11 mouse cellular contexts compared by ENCODE assay signal in the genomic region with DNA sequence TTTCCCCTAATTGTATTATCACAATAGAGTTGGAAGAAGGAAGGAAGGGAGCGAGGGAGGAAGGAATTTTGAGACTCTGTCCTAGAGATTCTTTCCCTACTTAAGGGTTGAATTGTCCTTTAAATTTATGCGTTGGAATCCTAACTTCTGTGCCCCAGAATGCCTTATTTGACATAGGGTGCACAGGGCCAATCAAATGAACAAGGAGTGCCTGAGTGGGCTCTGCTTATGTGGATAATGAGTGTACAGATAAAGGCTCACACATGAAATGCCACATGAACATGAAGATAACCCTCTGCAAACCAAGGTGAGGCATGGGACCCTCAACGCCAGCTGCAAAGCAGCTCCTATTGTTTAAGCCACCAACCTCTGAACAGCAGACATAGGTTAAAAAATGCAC. TPM values are rescaled to one million over a fixed set of nuclear protein-coding genes. Genes with fewer than 3 reads are reported as not detected.
DNase-seq lines count a peak whose midpoint lies in the region; ATAC-seq lines count a peak whose summit lies in the region.
"Had no signal": no experiment of that assay in that cellular context is flagged by ENCODE, and none has a peak within 500 bp of the region (broad histone marks: within the 10 kb centered on the region; RNA-seq: fewer than 3 reads in every experiment).

No protein-coding gene starts in this region.

- H3K36me3 ChIP-seq in heart, embryonic 14.5 days (ENCODE audit: control insufficient read depth, insufficient read depth, low read length): no peaks in the 10 kb centered on the region
- H3K36me3 ChIP-seq in lung, embryonic 16.5 days (ENCODE audit: control insufficient read depth, insufficient read depth, low read length): no peaks in the 10 kb centered on the region
- H3K36me3 ChIP-seq in liver, embryonic 13.5 days: no peaks in the 10 kb centered on the region
- no peaks in the 10 kb centered on the region for H3K36me3 ChIP-seq in neural tube, embryonic 15.5 days
- H3K36me3 ChIP-seq: embryonic facial prominence, embryonic 15.5 days had no signal

- no peak for ATAC-seq in heart, embryonic 14.5 days (ENCODE audit: insufficient number of reproducible peaks, insufficient read depth, low FRiP score, low read depth)
- no peak for ATAC-seq in lung, embryonic 16.5 days (ENCODE audit: low read depth)
- ATAC-seq in liver, embryonic 13.5 days (ENCODE audit: low read depth): peak; percentile 72
- 0 out of 2 replicates have a peak, but pooled peaks have one; percentile 36 for ATAC-seq in neural tube, embryonic 15.5 days (ENCODE audit: low FRiP score)
- ATAC-seq: CD4-positive, CD25-positive, alpha-beta regulatory T cell, adult 4 months had no signal

- H3K4me2 ChIP-seq in heart, embryonic 14.5 days (ENCODE audit: low read length): peak overlapping the region; percentile 49
- H3K4me2 ChIP-seq in lung, embryonic 16.5 days (ENCODE audit: low read depth, low read length): peak overlapping the region; percentile 32
- H3K4me2 ChIP-seq in liver, embryonic 13.5 days: peak overlapping the region; percentile 57
- peak overlapping the region; percentile 41 for H3K4me2 ChIP-seq in neural tube, embryonic 15.5 days
- H3K4me2 ChIP-seq: embryonic facial prominence, embryonic 15.5 days had no signal

- WGBS in heart, embryonic 14.5 days: 31% methylated on average over 3 of the region's 3 CpGs
- WGBS in lung, embryonic 16.5 days: 44% methylated on average over 3 of the region's 3 CpGs
- WGBS in liver, embryonic 13.5 days (ENCODE audit: insufficient replicate concordance): 16% methylated on average over 3 of the region's 3 CpGs
- 28% methylated on average over 3 of the region's 3 CpGs for WGBS in neural tube, embryonic 15.5 days

- H3K27me3 ChIP-seq in heart, embryonic 14.5 days (ENCODE audit: control insufficient read depth, insufficient read depth, low read length): no peaks in the 10 kb centered on the region
- no peaks in the 10 kb centered on the region for H3K27me3 ChIP-seq in lung, embryonic 16.5 days (ENCODE audit: control insufficient read depth, insufficient read depth, low read depth, low read length)
- H3K27me3 ChIP-seq in liver, embryonic 13.5 days: no peaks in the 10 kb centered on the region
- no peaks in the 10 kb centered on the region for H3K27me3 ChIP-seq in neural tube, embryonic 15.5 days (replicated peaks)
- H3K27me3 ChIP-seq: embryonic facial prominence, embryonic 15.5 days had no signal

- H3K9me3 ChIP-seq in heart, embryonic 14.5 days (ENCODE audit: control insufficient read depth, low read length): peaks cover 7% of the 10 kb centered on the region
- peaks cover 6% of the 10 kb centered on the region; the same call in 1 of the 2 replicates for H3K9me3 ChIP-seq in lung, embryonic 16.5 days (ENCODE audit: control insufficient read depth, low read length)
- H3K9me3 ChIP-seq in liver, embryonic 13.5 days (replicated peaks): 0 out of 2 replicates have a peak, but pooled peaks cover 9% of the 10 kb centered on the region
- H3K9me3 ChIP-seq in neural tube, embryonic 15.5 days (replicated peaks): no peaks in the 10 kb centered on the region
- H3K9me3 ChIP-seq: embryonic facial prominence, embryonic 15.5 days had no signal

- intact Hi-C loops in heart, postnatal 25 days (cut with DNase I): loop anchor here (5.0 to 10.0 kb wide), 2 partner anchors 74 to 187 kb away; no protein-coding TSS in a partner anchor

- H3K4me1 ChIP-seq in heart, embryonic 14.5 days (ENCODE audit: control insufficient read depth in 2 of 2, insufficient read depth in 2 of 2, low read length in 2 of 2): peaks cover 2 to 14% of the 10 kb centered on the region in 2 experiments
- H3K4me1 ChIP-seq in lung, embryonic 16.5 days (replicated peaks; ENCODE audit: control insufficient read depth, insufficient read depth, low read length): peaks cover 3% of the 10 kb centered on the region; the same call in 1 of the 2 replicates
- peaks cover 60% of the 10 kb centered on the region for H3K4me1 ChIP-seq in liver, embryonic 13.5 days (replicated peaks)
- H3K4me1 ChIP-seq in neural tube, embryonic 15.5 days: peaks cover 18% of the 10 kb centered on the region

- no peak overlapping the region; a peak in 1 of 4 replicates for H3K4me3 ChIP-seq in heart, embryonic 14.5 days (ENCODE audit: control insufficient read depth in 1 of 2, insufficient read depth in 1 of 2, low read depth in 1 of 2, low read length in 2 of 2)
- no peak overlapping the region for H3K4me3 ChIP-seq in lung, embryonic 16.5 days (ENCODE audit: low read length)
- 0 out of 2 replicates have a peak overlapping the region, but pooled peaks have one; percentile 13 for H3K4me3 ChIP-seq in liver, embryonic 13.5 days (replicated peaks)
- H3K4me3 ChIP-seq in neural tube, embryonic 15.5 days (replicated peaks): no peak overlapping the region
- H3K4me3 ChIP-seq: embryonic facial prominence, embryonic 15.5 days had no signal

- H3K27ac ChIP-seq in heart, embryonic 14.5 days (replicated peaks in 1 of 2; ENCODE audit: control insufficient read depth in 1 of 2, insufficient read depth in 1 of 2, low read depth in 2 of 2, low read length in 2 of 2): no peak overlapping the region
- no peak overlapping the region for H3K27ac ChIP-seq in lung, embryonic 16.5 days (ENCODE audit: low read length)
- peak overlapping the region; percentile 43 for H3K27ac ChIP-seq in liver, embryonic 13.5 days
- peak overlapping the region; percentile 74 for H3K27ac ChIP-seq in neural tube, embryonic 15.5 days (replicated peaks)
- H3K27ac ChIP-seq: embryonic facial prominence, embryonic 15.5 days had no signal

- no peak for DNase-seq in heart, postnatal 25 days (ENCODE audit: low spot score)
- no peak for DNase-seq in lung, postnatal 36 days
- DNase-seq in liver, embryonic 13.5 days: no peak
- DNase-seq in right cerebral cortex, postnatal 10 days (ENCODE audit: low spot score in 2 of 2): no peak
- DNase-seq in ovary, adult 18-20 months (ENCODE audit: low spot score): no peak
- DNase-seq: thymus, adult 18-20 months had no signal

- no peak overlapping the region for H3K9ac ChIP-seq in heart, embryonic 14.5 days (ENCODE audit: low read length)
- H3K9ac ChIP-seq in lung, embryonic 16.5 days (ENCODE audit: low read length): no peak overlapping the region
- peak overlapping the region; percentile 55 for H3K9ac ChIP-seq in liver, embryonic 13.5 days
- peak overlapping the region; percentile 26; the same call in 1 of the 2 replicates for H3K9ac ChIP-seq in neural tube, embryonic 15.5 days (replicated peaks)
- H3K9ac ChIP-seq: embryonic facial prominence, embryonic 15.5 days had no signal

RNA-seq across cellular contexts. Expression of gene Kbtbd12, which starts 2.6 kb away (rescaled TPM):
- 22.8 and 26.7 TPM in 2 replicates for polyA plus RNA-seq in heart, embryonic 14.5 days (2014; fragmentation: Nextera tagmentation; extraction: Ambion mirVana)
- total RNA-seq in heart, postnatal 25 days (2021): 10 to 100 TPM; 31.2 to 36.8 TPM
- polyA plus RNA-seq in lung, embryonic 16.5 days (2015; fragmentation: Nextera tagmentation; extraction: Ambion mirVana): 1.0 TPM in 2 replicates
- polyA plus RNA-seq in liver, embryonic 13.5 days (2015; fragmentation: Nextera tagmentation; extraction: Ambion mirVana): 1.1 and 1.6 TPM in 2 replicates
- polyA plus RNA-seq in neural tube, embryonic 15.5 days (2015; fragmentation: Nextera tagmentation; extraction: Ambion mirVana): 0.36 and 1.4 TPM in 2 replicates
- polyA plus RNA-seq: CD4-positive, CD25-positive, alpha-beta regulatory T cell, adult 4 months had no signal

Comparison
In these comparisons a context has a peak if more than half of its experiments do, and no peak if none do; other contexts are left out.
1. ATAC-seq: peak in liver, embryonic 13.5 days (single experiment) and neural tube, embryonic 15.5 days (single experiment); none in heart, embryonic 14.5 days (single experiment) and lung, embryonic 16.5 days (single experiment).
2. H3K27ac ChIP-seq: peak in liver, embryonic 13.5 days (single experiment) and neural tube, embryonic 15.5 days (single experiment); none in heart, embryonic 14.5 days (0 of 2) and lung, embryonic 16.5 days (single experiment).
3. H3K9ac ChIP-seq: peak in liver, embryonic 13.5 days (single experiment) and neural tube, embryonic 15.5 days (single experiment); none in heart, embryonic 14.5 days (single experiment) and lung, embryonic 16.5 days (single experiment).
4. Peak in every context shown above with its lines, with median percentiles within 50 percentile points of each other: H3K4me2 ChIP-seq.